Mouse (Mus musculus) splenic B cell, adult 2 months (primary cell): Measurements from ENCODE around the gene Tyw1.

ENCODE experiments used
- DNase-seq: peaks from one replicate; pipeline ENCODE4 v3.0.0-alpha.2; 2011; ENCODE audit warnings: low read depth, low spot score
- H3K27me3 ChIP-seq: 2 replicates; pipeline ENCODE4 v1.6.1; 2012; ENCODE audit warnings: mild to moderate bottlenecking, low read length, moderate library complexity, mixed read lengths; ENCODE audit not compliant: control insufficient read depth, poor library complexity, insufficient read depth, severe bottlenecking
- H3K36me3 ChIP-seq: 2 replicates; pipeline ENCODE4 v1.6.1; 2012; ENCODE audit warnings: mild to moderate bottlenecking, low read length, moderate library complexity, mixed read lengths; ENCODE audit not compliant: control insufficient read depth, poor library complexity, insufficient read depth, severe bottlenecking

Gene Tyw1

GRCm38 (mm10) chr5:130283079-130283732, 27.8 kb downstream of the Tyw1 start:
- DNase-seq: peak; percentile 48
- no peaks in the 10 kb centered on the region for H3K27me3 ChIP-seq
- H3K36me3 ChIP-seq: peaks cover 11% of the 10 kb centered on the region

GRCm38 (mm10) chr5:130288106-130288505, 32.7 kb downstream of the Tyw1 start:
- DNase-seq: no peak
- Histone ChIP-seq H3K36me3 (peaks cover 15% of the 10 kb centered on the region), H3K27me3 (no peaks in the 10 kb centered on the region)

GRCm38 (mm10) chr5:130290242-130290641, 34.8 kb downstream of the Tyw1 start:
- DNase-seq: peak; percentile 12
- Histone ChIP-seq H3K27me3 (no peaks in the 10 kb centered on the region), H3K36me3 (peaks cover 15% of the 10 kb centered on the region)

- no peaks in the 10 kb centered on the region for H3K27me3 ChIP-seq
- no peak for DNase-seq
These were observed 35.4 kb downstream of the Tyw1 start for GRCm38 (mm10) chr5:130290775-130291174.

GRCm38 (mm10) chr5:130292976-130293375, 37.6 kb downstream of the Tyw1 start:
- H3K36me3 ChIP-seq: peaks cover 15% of the 10 kb centered on the region
- no peak for DNase-seq
- no peaks in the 10 kb centered on the region for H3K27me3 ChIP-seq

More at GRCm38 (mm10) chr5:130290775-130291174, 35.4 kb downstream of the Tyw1 start:
- H3K36me3 ChIP-seq: peaks cover 15% of the 10 kb centered on the region

GRCm38 (mm10) chr5:130293941-130294340, 38.5 kb downstream of the Tyw1 start:
- peaks cover 15% of the 10 kb centered on the region for H3K36me3 ChIP-seq
- H3K27me3 ChIP-seq: no peaks in the 10 kb centered on the region
- no peak for DNase-seq

- no peak for DNase-seq
- H3K27me3 ChIP-seq: no peaks in the 10 kb centered on the region
- peaks cover 11% of the 10 kb centered on the region for H3K36me3 ChIP-seq
These were observed 39.2 kb downstream of the Tyw1 start for GRCm38 (mm10) chr5:130294598-130294997.

GRCm38 (mm10) chr5:130296071-130296470, 40.7 kb downstream of the Tyw1 start:
- H3K27me3 ChIP-seq: no peaks in the 10 kb centered on the region
- peaks cover 4% of the 10 kb centered on the region for H3K36me3 ChIP-seq
- peak; percentile 8 for DNase-seq

- no peak for DNase-seq
- H3K36me3 ChIP-seq: no peaks in the 10 kb centered on the region; the same call in none of the 2 replicates
- H3K27me3 ChIP-seq: no peaks in the 10 kb centered on the region
These were observed 43.5 kb downstream of the Tyw1 start for GRCm38 (mm10) chr5:130298831-130299460.

- H3K36me3 ChIP-seq: no peaks in the 10 kb centered on the region; the same call in none of the 2 replicates
- no peaks in the 10 kb centered on the region for H3K27me3 ChIP-seq
- no peak for DNase-seq
These were observed 44.1 kb downstream of the Tyw1 start for GRCm38 (mm10) chr5:130299526-130299925.

GRCm38 (mm10) chr5:130303611-130304010, 48.2 kb downstream of the Tyw1 start:
- no peak for DNase-seq
- Histone ChIP-seq H3K36me3 (no peaks in the 10 kb centered on the region; the same call in 1 of the 2 replicates), H3K27me3 (no peaks in the 10 kb centered on the region)

- no peak for DNase-seq
- Histone ChIP-seq H3K27me3 (no peaks in the 10 kb centered on the region), H3K36me3 (0 out of 2 replicates have a peak, but pooled peaks cover 3% of the 10 kb centered on the region)
These were observed 52.5 kb downstream of the Tyw1 start for GRCm38 (mm10) chr5:130307921-130308320.

- H3K36me3 ChIP-seq: 0 out of 2 replicates have a peak, but pooled peaks cover 3% of the 10 kb centered on the region
- peak; percentile 3 for DNase-seq
- no peaks in the 10 kb centered on the region for H3K27me3 ChIP-seq
These were observed 54.7 kb downstream of the Tyw1 start for GRCm38 (mm10) chr5:130310077-130310476.

GRCm38 (mm10) chr5:130310827-130311226, 55.4 kb downstream of the Tyw1 start:
- H3K27me3 ChIP-seq: no peaks in the 10 kb centered on the region
- DNase-seq: no peak
- 0 out of 2 replicates have a peak, but pooled peaks cover 3% of the 10 kb centered on the region for H3K36me3 ChIP-seq

- H3K36me3 ChIP-seq: 0 out of 2 replicates have a peak, but pooled peaks cover 3% of the 10 kb centered on the region
- DNase-seq: no peak
- no peaks in the 10 kb centered on the region; the same call in 1 of the 2 replicates for H3K27me3 ChIP-seq
These were observed 58.1 kb downstream of the Tyw1 start for GRCm38 (mm10) chr5:130313488-130313887.
